Mouse (Mus musculus) left cerebral cortex, adult 18-20 months (tissue): ENCODE results near the gene Urgcp. TPM values are rescaled to one million over a fixed set of nuclear protein-coding genes. Genes with fewer than 3 reads are reported as not detected.

Experiments used
- DNase-seq, 2 experiments: peaks; one replicate each; pipeline ENCODE4 v3.0.0; 2021 to 2022; ENCODE audit warnings: low spot score in 2 of 2, mixed read lengths in 1 of 2
- total RNA-seq, 2 experiments: library from RNA; stranded (reverse); gene quantifications; 2 replicates each; pipeline ENCODE4 v1.2.3; 2021

Urgcp gene
- total RNA-seq, 2 experiments from 2014 or later = 64.2 to 78.5 TPM

DNA sequence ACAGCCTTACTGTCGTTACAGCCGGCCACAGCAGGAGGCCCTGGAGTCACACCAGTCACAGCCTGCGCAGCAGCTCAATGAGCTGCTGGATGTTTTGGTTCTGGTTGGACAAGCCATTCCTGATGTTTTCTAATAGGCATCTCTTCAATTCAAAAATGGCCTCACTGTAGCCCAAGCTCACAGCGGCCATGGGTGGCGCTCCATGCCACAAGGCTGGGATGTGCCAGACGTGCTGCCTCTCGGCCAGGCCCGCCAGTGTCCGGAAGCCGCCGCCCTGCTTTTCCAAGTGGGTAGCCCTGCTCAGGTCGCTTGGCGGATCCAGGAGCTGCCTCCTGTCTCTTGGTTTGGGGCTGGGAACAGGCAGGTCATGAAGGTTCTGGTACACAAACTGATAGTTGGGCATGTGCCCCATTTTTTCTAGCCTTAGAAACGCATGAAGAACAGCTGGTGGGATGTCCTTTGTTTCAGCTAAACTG is 46.5 kb downstream of the Urgcp start, which contains the start of gene Mrps24:
Gene Mrps24, minus strand, starts transcription at position 51 of the 476 bp plus-strand sequence.
- DNase-seq = no peak

DNA sequence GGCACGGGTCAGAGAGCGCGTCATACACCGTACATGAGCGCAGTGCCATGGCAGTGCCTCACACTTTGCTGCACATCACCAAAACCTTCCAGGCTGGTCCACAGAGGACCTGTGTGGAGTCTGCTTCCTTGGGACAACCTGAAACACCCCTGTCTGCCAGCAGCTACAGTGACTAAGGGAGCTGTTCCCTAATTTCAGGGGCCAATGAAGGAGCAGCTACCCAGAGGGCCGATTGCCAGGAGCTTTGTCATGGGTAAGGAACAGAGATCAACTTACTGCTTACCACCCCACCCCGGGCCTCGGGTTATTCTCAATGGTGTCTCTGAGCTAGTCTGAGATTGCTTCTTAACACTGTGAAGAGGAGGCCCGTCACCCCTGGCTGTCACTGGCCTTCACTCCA is 47.0 kb downstream of the Urgcp start:
- DNase-seq = no peak

DNA sequence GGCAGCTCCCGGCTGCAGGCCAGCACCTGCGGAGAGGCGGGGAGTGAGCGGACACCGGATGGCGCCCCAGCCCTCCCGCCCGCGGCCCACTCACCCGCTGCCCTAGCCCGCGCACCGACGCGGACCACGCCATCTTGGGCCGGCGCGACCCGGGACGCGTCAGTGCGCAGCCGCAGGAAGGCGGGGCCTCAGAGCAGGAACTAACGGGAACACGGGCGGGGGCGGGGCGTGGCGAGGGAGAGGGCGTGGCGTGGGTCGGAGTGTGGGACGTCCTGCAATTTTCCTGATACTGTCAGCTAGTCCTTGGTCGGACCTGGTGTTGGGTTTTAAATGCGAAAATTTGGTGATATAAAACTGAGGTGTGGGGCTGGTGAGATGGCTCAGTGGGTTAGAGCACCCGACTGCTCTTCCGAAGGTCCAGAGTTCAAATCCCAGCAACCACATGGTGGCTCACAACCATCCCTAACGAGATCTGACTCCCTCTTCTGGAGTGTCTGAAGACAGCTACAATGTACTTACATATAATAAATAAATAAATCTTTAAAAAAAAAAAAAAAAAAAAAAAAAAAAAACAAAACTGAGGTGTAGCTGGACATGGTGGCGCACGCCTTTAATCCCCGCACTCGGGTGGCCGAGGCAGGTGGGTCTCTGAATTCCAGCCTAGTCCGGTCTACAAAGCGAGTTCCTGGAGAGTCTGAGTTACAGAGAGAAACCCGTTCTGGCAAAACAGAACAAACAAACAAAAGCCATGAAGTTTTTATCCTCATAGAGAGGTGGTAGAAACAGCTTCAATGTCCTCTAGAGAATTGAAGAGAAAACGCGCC is 54.4 kb downstream of the Urgcp start:
- peak; percentile 85 to 87 for DNase-seq

DNA sequence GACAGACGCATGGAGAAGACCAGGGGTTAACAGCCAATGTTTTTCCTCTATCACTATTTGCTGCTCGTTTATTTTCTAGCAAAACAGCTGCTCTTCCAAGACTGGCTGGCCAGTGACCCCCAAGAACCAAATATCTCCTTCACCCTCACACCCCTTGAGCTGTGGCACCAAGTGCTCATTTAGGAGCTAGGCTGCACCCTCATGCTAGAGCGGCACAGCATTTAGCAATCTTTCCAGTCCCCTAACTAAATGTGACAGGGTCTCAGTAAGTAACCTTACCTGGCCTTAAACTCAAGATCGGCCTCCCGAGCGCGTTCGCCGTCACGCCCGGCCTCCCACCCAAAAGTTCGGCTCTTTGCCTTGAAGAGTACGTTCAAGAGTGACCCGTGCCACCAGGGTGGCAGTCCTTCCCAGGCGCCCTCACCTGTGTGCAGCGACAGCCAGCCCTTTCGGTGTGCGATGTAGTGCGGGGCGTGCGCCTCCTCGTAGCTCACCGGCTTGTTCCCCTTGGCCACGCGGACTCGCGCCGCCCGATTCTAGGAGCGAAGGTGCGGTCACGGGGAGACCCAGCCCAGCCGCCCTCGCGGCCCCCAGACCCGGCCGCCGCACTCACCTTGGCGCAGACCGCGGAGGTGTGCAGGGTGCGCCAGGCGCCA is 55.2 kb downstream of the Urgcp start:
- no peak for DNase-seq

DNA sequence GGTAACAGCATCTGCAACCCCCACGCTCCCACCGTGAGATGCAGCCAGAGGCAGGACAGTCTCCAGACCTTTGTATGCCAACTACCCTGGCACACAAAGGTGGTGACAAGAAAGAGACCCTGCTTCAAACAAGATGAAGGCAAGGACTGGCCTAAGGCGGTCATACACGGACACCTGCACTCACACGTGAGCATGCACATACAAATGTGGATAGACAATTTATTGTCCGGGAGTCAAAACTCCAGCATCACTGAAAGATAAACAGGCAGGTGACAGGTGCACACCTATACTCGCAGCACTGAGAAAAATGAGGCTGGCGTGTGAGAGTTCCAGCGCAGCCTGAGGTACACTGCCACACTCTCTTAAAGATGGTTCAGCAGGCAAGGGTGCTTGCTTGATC is 56.2 kb downstream of the Urgcp start:
- no peak for DNase-seq

DNA sequence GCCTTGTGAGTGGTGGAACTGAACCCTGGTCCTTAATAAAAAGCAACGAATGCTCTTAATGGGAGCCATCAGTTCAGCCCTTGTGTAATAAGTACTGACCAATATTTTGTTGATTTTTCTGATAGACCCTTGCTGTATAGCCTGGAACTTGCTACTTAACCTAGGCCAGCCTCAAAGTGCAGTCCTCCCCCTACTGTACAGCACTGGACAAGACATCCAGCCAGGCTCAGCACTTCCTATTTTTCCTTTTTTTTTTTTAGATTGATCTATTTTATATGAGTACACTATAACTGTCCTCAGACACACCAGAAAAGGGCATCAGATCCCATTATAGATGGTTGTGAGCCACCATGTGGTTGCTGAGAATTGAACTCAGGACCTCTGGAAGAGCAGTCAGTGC is 58.8 kb downstream of the Urgcp start:
- no peak for DNase-seq

DNA sequence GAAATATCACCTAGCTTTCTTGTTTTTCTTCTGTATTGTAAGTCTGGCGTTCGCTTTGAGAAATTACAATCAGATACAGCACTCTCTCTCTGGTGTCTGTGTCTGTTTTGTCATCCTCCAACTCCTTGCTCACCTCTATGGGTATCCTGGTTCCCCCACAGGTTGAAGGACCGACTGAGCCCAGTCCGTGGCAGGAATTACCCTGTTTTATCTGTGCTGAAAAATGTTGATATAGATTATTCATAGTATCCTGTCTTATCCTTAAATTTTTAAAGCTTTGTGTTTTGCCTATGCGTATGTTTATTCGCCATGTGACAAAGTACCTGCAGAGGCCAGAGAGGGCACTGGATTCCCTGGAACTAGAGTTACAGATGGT is 59.2 kb downstream of the Urgcp start:
- no peak for DNase-seq

DNA sequence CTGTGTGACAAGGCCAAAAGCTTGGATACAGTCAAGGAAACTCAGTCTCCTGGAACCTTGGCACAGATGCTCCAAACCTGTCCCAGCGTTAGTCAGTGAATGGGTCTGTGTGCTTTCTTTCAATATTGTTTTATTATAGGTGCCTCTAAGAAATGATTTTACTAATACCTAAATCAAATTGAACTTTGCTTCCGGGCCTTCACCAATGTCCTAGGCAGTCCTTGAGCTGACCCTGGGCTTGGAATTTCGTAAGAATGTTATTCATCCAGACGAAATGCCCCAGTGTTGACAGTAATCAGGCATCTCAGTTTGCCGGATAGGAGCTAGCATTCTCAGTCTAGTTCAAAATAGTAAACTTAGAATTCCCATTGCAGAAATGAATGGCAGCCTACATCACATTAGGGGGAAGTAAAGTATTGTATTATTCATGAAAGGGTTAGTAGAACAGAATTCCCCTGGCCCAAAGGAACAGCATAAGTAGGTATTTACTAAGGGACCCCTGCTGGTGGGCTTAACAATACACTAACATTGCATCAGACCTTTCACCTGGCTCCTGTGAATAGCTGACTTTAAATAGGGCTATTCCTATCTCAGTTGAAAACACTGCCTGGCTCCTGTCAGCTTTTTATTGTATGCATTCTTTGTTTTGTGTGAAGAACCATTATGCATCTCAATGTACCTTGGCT is 59.8 kb downstream of the Urgcp start:
- DNase-seq = no peak

DNA sequence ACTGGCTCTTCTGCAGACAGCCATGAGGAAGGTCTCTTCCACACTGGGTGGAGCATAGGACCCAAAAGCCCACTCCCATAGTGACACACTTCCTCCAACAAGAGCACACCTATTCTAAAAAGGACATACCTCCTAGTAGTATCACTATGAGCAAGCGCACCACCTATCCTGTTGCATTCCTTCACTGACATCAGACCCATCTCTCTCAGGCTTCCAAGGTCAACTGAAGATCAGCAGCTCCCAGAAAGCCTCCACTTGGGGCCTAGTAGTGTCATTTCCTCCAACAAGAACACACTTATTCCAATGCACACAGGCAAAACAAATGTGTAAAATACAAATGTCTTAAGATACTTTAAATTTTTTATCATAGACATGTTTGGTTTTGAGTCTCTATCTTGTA is 60.4 kb downstream of the Urgcp start:
- no peak for DNase-seq

DNA sequence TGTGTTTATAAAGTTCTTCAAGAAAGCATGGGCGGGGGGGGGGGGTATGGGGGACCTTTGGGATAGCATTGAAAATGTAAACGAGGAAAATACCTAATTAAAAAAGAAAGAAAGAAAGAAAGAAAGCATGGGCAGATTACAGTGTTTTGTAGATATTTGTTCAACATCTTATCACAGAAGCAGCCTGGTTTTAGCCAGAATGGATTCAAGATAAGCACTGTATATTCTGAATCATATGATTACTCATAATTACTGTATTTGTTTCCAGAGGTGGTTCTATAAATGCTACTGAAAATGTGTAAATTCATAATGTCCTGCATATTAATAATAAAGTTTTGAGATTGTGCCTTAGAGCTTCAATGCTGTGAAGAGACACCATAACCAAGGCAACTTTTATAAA is 60.9 kb downstream of the Urgcp start:
- no peak for DNase-seq

DNA sequence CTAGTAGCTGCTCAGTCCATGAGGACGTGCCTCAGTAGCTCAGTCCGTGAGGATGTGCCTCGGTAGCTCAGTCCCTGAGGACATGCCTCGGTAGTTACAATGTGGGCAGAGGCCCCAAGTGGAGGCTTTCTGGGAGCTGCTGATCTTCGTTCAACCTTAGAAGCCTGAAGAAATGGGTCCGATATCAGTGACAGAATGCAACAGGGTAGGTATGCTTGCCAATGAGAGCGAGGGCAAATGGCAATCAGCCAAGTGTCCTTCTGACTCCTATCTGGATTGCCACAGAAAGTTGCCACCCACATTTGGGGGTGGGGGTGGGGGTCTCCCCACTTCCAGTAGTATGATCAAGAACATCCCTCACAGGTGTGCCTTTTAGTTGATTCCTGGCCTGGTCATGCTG is 61.4 kb downstream of the Urgcp start:
- no peak for DNase-seq

DNA sequence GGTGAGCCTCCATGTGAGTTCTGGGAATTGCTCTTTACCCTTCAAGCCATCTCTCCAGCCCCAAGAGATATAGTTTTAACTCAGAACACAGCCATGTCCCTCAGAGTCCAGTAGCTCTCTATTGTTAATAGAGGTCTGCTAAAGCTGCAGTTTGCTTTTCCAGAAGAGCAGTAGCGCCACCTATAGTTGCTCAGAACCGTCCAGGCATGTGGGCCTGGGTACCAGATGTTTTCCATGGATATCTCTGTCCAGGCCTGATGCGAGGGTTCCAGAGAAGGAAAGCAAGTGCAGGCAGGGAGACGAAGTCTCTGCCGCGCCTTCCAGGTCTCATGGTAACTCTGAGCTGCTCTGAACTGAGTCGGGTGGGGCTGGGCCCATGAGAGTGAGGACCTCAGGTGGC is 70.4 kb downstream of the Urgcp start:
- peak; percentile 39 to 61 for DNase-seq

DNA sequence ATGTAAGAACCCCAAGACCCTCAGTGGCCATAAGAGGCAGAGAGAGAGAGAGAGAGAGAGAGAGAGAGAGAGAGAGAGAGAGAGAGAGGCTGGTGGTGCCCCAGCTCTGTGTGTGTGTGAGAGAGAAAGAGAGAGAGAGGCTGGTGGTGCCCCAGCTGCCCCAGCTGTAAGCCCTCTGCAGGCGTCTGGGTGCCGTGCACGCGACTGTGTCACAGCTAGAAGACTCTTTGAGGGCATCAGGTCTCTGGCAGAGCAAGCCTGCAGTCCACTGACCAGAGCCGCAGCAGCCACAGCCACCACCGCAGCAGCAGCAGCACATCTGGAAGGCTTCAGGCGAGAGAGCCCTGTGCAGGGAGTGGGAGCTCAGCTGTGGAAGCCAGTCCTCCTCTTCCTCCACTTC is 77.9 kb downstream of the Urgcp start:
- no peak for DNase-seq

DNA sequence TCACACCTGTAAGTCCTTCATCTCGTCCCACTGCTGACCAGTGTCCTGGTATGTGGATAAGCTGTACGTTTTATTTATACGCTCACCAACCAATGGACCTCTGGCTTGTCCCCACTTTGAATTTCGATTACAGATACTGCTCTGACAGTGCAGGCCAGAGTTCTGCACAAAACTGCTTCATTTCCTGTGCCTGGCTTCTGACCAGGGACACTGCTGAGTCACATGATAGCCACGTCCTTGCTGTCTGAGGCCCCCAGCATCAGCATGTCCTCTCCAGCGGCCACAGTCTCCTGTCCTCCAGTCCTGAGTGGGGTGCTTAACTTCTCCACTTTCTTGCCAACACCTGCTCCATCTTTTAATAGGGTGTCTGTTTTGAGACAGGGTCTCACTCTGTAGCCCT is 79.6 kb downstream of the Urgcp start:
- DNase-seq = no peak

Other genes starting within 250 kb of the Urgcp start
- gene Xbp1, start 241.7 kb downstream of the Urgcp start, total RNA-seq = 100 to 1,000 TPM; 119 to 141 TPM
- gene Ccdc117, start 220.2 kb downstream of the Urgcp start, total RNA-seq = 10 to 100 TPM; 18.0 to 18.7 TPM
- gene Ankrd36, start 192.7 kb downstream of the Urgcp start, total RNA-seq = not detected
- 10 to 100 TPM; 65.5 to 65.9 TPM for gene Mrps24, start 46.7 kb downstream of the Urgcp start, total RNA-seq
- gene Dbnl, start 26.1 kb upstream of the Urgcp start, total RNA-seq = 10 to 100 TPM; 69.0 to 70.5 TPM
- 1 to 10 TPM; 6.2 to 7.1 TPM for gene Pgam2, start 41.4 kb upstream of the Urgcp start, total RNA-seq
- gene Polm, start 75.6 kb upstream of the Urgcp start, total RNA-seq = 10 to 100 TPM in 1 of 2 experiments, 1 to 10 TPM in 1; 8.2 to 11.4 TPM
- gene Aebp1, start 99.6 kb upstream of the Urgcp start, total RNA-seq = 10 to 100 TPM; 21.4 to 23.5 TPM
- 10 to 100 TPM; 27.1 to 29.0 TPM for gene Pold2, start 115.9 kb upstream of the Urgcp start, total RNA-seq
- not detected for gene Myl7, start 136.4 kb upstream of the Urgcp start, total RNA-seq
- gene Gck, start 187.7 kb upstream of the Urgcp start, total RNA-seq = 1 to 10 TPM in 1 of 2 experiments, under 1 TPM in 1; 0.44 to 1.2 TPM
- gene Ykt6, start 193.3 kb upstream of the Urgcp start, total RNA-seq = 10 to 100 TPM; 78.9 to 79.3 TPM